Mouse (Mus musculus) thymus, postnatal 0 days (tissue): Measurements from ENCODE around the gene Nim1k. TPM values are rescaled to one million over a fixed set of nuclear protein-coding genes. Genes with fewer than 3 reads are reported as not detected.
A peak's percentile ranks its signal among the peaks of the same experiment; 100 is the strongest.
"Not testable (repeated sequence)": the region's sequence is repeated elsewhere in the genome, so short reads cannot be mapped to it uniquely, and the experiment has no call there.

Experiments
- DNase-seq: peaks from one replicate; pipeline ENCODE4 v3.0.0-alpha.2; 2015; ENCODE audit warnings: low spot score
- polyA plus RNA-seq: library from polyadenylated mRNA; unstranded; fragments of >200 nt; fragmentation: Nextera tagmentation; extraction: Ambion mirVana; gene quantifications from 2 replicates; pipeline ENCODE4 v1.2.1, GENCODE M21; 2015

Gene Nim1k
- polyA plus RNA-seq, 1 experiment from 2014 or later = 10.6 TPM

- peak; percentile 98 for DNase-seq
These were observed 65.5 kb downstream of the Nim1k start, which contains the start of gene Hmgcs1 for GRCm38 (mm10) chr13:119690039-119690728. Gene Hmgcs1, plus strand, starts transcription at chr13:119690379.

DNA sequence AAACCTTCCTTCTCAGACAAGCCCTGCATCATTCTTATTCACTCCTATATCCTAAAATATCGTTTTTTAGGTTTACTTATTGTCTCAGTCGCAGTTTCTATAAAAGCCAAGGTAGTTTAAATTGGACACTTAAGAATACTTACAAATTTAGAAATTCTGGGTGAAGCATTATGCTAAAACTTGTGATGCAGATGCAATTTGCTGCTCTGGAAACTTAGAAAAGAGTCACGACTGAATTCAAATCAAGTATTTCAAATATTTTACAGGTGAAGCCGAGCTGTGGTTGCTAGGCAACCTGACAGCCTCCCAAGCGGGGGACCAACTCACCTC is 66.0 kb downstream of the Nim1k start:
- no peak for DNase-seq

GRCm38 (mm10) chr13:119684416-119685177 is 71.1 kb downstream of the Nim1k start:
- DNase-seq = no peak

GRCm38 (mm10) chr13:119681161-119681560 is 74.5 kb downstream of the Nim1k start:
- DNase-seq = peak; percentile 25

GRCm38 (mm10) chr13:119679721-119680120 is 76.0 kb downstream of the Nim1k start:
- no peak for DNase-seq

- DNase-seq = no peak
These were observed 76.9 kb downstream of the Nim1k start for GRCm38 (mm10) chr13:119678794-119679193.

GRCm38 (mm10) chr13:119661420-119661819 is 94.3 kb downstream of the Nim1k start:
- not testable (repeated sequence) for DNase-seq

Other genes with a start within 250 kb of the Nim1k start
- 0.04 and 0.08 TPM in 2 replicates for gene Ccl28, start 132.1 kb downstream of the Nim1k start, polyA plus RNA-seq
- gene Hmgcs1, start 65.5 kb downstream of the Nim1k start, polyA plus RNA-seq = 67.1 and 74.2 TPM in 2 replicates
- 40.9 and 51.2 TPM in 2 replicates for gene Zfp131, start 35.0 kb upstream of the Nim1k start, polyA plus RNA-seq
- gene AF067063, start 74.3 kb upstream of the Nim1k start, polyA plus RNA-seq = not detected in 2 replicates
- not detected in 2 replicates for gene D13Ertd608e, start 80.1 kb upstream of the Nim1k start, polyA plus RNA-seq
- gene Tcstv1, start 138.9 kb upstream of the Nim1k start, polyA plus RNA-seq = not detected in 2 replicates
- gene Gm21761, start 173.4 kb upstream of the Nim1k start, polyA plus RNA-seq = not detected in 2 replicates
- not detected in 2 replicates for gene B020031M17Rik, start 194.9 kb upstream of the Nim1k start, polyA plus RNA-seq